Mouse (Mus musculus) liver, embryonic 14.5 days (tissue): Measurements from ENCODE around the gene Hes6.
A peak's percentile ranks its signal among the peaks of the same experiment; 100 is the strongest.

Experiments used
- CTCF ChIP-seq: IDR thresholded peaks from 2 replicates; pipeline ENCODE4 v1.5.1; 2016; ENCODE audit warnings: antibody characterized with exemption, low read depth, control low read depth
- EP300 ChIP-seq: IDR thresholded peaks from 2 replicates; pipeline ENCODE4 v1.6.1; 2016; ENCODE audit warnings: antibody characterized with exemption, low read depth

DNA sequence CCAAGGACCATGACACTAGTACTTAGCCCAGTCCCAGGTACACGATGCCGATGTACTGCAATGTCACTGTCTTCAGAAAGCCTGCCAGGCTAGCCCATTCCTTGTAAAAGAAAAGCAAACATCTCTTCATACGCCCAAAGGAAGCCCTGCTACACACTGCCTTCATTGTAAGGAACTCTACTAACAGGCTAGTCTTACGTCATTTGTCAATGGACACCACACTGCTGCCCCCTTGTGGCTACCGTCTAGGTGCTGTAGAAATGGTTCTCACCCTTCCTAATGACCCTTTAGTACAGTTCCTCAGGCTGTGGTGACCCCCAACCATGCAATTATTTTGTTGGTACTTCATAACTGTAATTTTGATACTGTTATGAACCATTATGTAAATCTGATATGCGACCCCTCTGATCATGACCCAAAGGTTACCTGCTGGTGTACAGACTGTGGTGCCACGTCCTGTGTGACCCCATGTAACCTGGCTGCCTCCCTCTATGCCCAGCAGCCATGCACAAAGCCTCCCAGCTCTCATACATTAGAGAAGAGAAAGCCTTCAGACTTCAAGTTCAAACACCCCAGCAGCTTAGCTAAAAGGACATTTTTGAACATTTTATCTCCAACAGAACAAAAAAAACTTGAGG is 33.3 kb downstream of the Hes6 start:
- TF ChIP-seq CTCF (peak; percentile 92), EP300 (no peak)
